Mouse (Mus musculus): Measurements from ENCODE around the gene Krt17.
"Not testable (repeated sequence)": the region's sequence is repeated elsewhere in the genome, so short reads cannot be mapped to it uniquely, and the experiment has no call there.

Gene Krt17

GRCm38 (mm10) chr11:100262058-100262980 lies 1.5 kb upstream of the Krt17 start:
- no peak for DNase-seq (ENCODE audit: low spot score in 2 of 2)

GRCm38 (mm10) chr11:100261235-100261605 lies 391 bp upstream of the Krt17 start:
- no peak for DNase-seq (ENCODE audit: low spot score in 2 of 2)

GRCm38 (mm10) chr11:100259079-100259478 lies 1.8 kb downstream of the Krt17 start:
- no peak for DNase-seq (ENCODE audit: low spot score in 2 of 2)

GRCm38 (mm10) chr11:100257967-100258366 lies 2.9 kb downstream of the Krt17 start:
- no peak for DNase-seq (ENCODE audit: low spot score in 2 of 2)

- no peak for DNase-seq (ENCODE audit: low spot score in 2 of 2)
Observed at GRCm38 (mm10) chr11:100255514-100255913, 5.3 kb downstream of the Krt17 start.

GRCm38 (mm10) chr11:100254360-100255090 lies 6.3 kb downstream of the Krt17 start:
- no peak for DNase-seq (ENCODE audit: low spot score in 2 of 2)

- DNase-seq (ENCODE audit: low spot score in 2 of 2): no peak
Observed at GRCm38 (mm10) chr11:100248852-100249465, 11.9 kb downstream of the Krt17 start, which contains the start of gene Krt16. Gene Krt16 (minus strand): TSS chr11:100248902.

GRCm38 (mm10) chr11:100246471-100246870 lies 14.4 kb downstream of the Krt17 start:
- DNase-seq (ENCODE audit: low spot score in 2 of 2): not testable (repeated sequence)

GRCm38 (mm10) chr11:100240272-100240671 lies 20.6 kb downstream of the Krt17 start:
- DNase-seq (ENCODE audit: low spot score in 2 of 2): not testable (repeated sequence)

GRCm38 (mm10) chr11:100221741-100222140 lies 39.1 kb downstream of the Krt17 start:
- DNase-seq (ENCODE audit: low spot score in 2 of 2): no peak

GRCm38 (mm10) chr11:100219304-100219703 lies 41.5 kb downstream of the Krt17 start:
- DNase-seq (ENCODE audit: low spot score in 2 of 2): no peak

GRCm38 (mm10) chr11:100208542-100208941 lies 52.3 kb downstream of the Krt17 start:
- DNase-seq (ENCODE audit: low spot score in 2 of 2): no peak

- DNase-seq (ENCODE audit: low spot score in 2 of 2): no peak
Observed at GRCm38 (mm10) chr11:100207498-100207897, 53.3 kb downstream of the Krt17 start, which contains the start of gene Krt14. Gene Krt14 (minus strand): TSS chr11:100207548.

Measured in natural killer cell, adult 2 months (primary cell).